Mouse (Mus musculus) limb, embryonic 11.5 days (tissue): Measurements from ENCODE around the gene Zfp385b. TPM values are rescaled to one million over a fixed set of nuclear protein-coding genes. Genes with fewer than 3 reads are reported as not detected.
A peak's percentile ranks its signal among the peaks of the same experiment; 100 is the strongest.

Experiments used
- ATAC-seq: fragments of 200-750 bp; cut with Nextera tagmentation; 2 replicates; pipeline ENCODE4 v1.8.0; 2017; ENCODE audit warnings: low read depth; ENCODE audit not compliant: insufficient number of reproducible peaks, low FRiP score, low TSS enrichment
- DNase-seq: peaks from one replicate; pipeline ENCODE4 v3.0.0-alpha.2; 2015; ENCODE audit warnings: low spot score
- H3K27ac ChIP-seq: fragments of 300-500 bp; sonication (generic); replicated peaks from 2 replicates; pipeline ENCODE4 v1.5.1; 2014; ENCODE audit warnings: low read depth, mild to moderate bottlenecking, low read length
- H3K27me3 ChIP-seq: fragments of 300-500 bp; sonication (generic); 2 replicates; pipeline ENCODE4 v1.6.1; 2014; ENCODE audit warnings: mild to moderate bottlenecking, low read length, mixed read lengths; ENCODE audit not compliant: control insufficient read depth, insufficient read depth
- H3K36me3 ChIP-seq: fragments of 300-500 bp; sonication (generic); 2 replicates; pipeline ENCODE4 v1.6.1; 2014; ENCODE audit warnings: mild to moderate bottlenecking, low read length, moderate library complexity, mixed read lengths; ENCODE audit not compliant: control insufficient read depth, insufficient read depth
- H3K4me1 ChIP-seq: fragments of 300-500 bp; sonication (generic); 2 replicates; pipeline ENCODE4 v1.6.1; 2014; ENCODE audit warnings: low read length, mixed read lengths; ENCODE audit not compliant: control insufficient read depth, insufficient read depth
- H3K4me2 ChIP-seq: fragments of 300-500 bp; sonication (generic); 2 replicates; pipeline ENCODE4 v1.6.1; 2014; ENCODE audit warnings: low read depth, mild to moderate bottlenecking, moderate library complexity; ENCODE audit not compliant: severe bottlenecking
- H3K4me3 ChIP-seq: fragments of 300-500 bp; sonication (generic); 2 replicates; pipeline ENCODE4 v1.5.1; 2014; ENCODE audit warnings: low read depth, low read length
- H3K9ac ChIP-seq: fragments of 300-500 bp; sonication (generic); 2 replicates; pipeline ENCODE4 v1.6.1; 2014; ENCODE audit warnings: mild to moderate bottlenecking, low read length
- H3K9me3 ChIP-seq: fragments of 300-500 bp; sonication (generic); 2 replicates; pipeline ENCODE4 v1.6.1; 2016; ENCODE audit warnings: low read length; ENCODE audit not compliant: control insufficient read depth
- WGBS: fragments of 180-500 bp; shearing (Covaris S2); extraction: QIAGEN DNeasy Blood & Tissue Kit; methylation state at CpG from one replicate; pipeline ENCODE4 v1.1.7; 2014; 5-methylcytosine and 5-hydroxymethylcytosine counted together
- polyA plus RNA-seq: library from polyadenylated mRNA; unstranded; fragments of >200 nt; fragmentation: Nextera tagmentation; extraction: Ambion mirVana; gene quantifications from 2 replicates; pipeline ENCODE4 v1.2.1, GENCODE M21; 2014

The Zfp385b gene
- polyA plus RNA-seq, 1 experiment from 2014 or later: 0.64 TPM

DNA sequence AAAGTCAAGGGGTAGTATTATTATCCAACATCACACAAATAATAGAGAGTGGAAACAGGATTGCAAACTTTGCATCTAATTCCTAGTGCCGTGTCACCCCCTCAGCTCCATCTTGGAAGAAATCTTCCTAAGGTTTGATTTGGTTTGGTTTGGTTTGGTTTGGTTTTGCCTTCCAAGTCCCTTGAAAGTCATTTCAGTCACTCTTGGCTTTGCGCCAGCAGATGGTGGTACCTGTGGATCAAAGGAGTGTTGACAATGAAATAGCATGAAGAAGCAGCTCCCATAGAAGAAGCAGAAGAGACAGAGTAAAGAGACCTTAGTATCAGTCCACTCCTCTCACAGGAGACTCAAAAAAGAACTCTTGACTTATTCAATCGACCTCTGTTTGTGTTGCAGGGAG, 17.1 kb downstream of the Zfp385b start:
- no peak overlapping the region for H3K27ac ChIP-seq
- no peak for ATAC-seq
- WGBS: 88% methylated on average over 3 of the region's 3 CpGs

DNA sequence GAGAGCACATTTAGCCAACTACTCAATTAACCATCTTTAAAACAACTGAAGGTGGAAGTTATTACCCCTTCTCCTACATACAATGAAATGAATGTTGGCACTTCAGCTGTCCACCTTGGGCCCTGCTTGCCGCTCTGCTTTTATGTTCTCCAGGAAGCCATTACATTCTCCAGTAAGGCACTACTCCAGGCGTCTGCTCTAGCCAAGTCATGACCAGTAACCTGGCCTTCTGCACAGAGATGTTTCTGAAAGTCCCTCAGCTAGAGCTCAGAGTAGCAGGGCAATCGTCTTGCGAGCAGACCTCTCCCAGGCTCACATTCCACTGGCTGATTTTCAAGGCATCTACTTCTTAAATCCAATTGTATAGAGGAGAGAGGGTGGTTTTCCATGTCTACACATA, 18.0 kb downstream of the Zfp385b start:
- 89% methylated on average over 4 of the region's 4 CpGs for WGBS
- no peak for DNase-seq
- H3K27me3 ChIP-seq: no peaks in the 10 kb centered on the region
- no peak overlapping the region for H3K4me3 ChIP-seq
- H3K36me3 ChIP-seq: no peaks in the 10 kb centered on the region
- H3K4me1 ChIP-seq: no peaks in the 10 kb centered on the region
- no peak for ATAC-seq
- H3K4me2 ChIP-seq: no peak overlapping the region
- no peak overlapping the region for H3K27ac ChIP-seq
- H3K9ac ChIP-seq: no peak overlapping the region
- H3K9me3 ChIP-seq: no peaks in the 10 kb centered on the region

More for the DNA sequence above, 17.1 kb downstream of the Zfp385b start:
- no peak overlapping the region for H3K4me2 ChIP-seq
- no peaks in the 10 kb centered on the region for H3K36me3 ChIP-seq
- H3K9me3 ChIP-seq: no peaks in the 10 kb centered on the region
- no peak overlapping the region for H3K9ac ChIP-seq
- DNase-seq: no peak
- no peaks in the 10 kb centered on the region for H3K4me1 ChIP-seq
- H3K4me3 ChIP-seq: no peak overlapping the region
- no peaks in the 10 kb centered on the region for H3K27me3 ChIP-seq

DNA sequence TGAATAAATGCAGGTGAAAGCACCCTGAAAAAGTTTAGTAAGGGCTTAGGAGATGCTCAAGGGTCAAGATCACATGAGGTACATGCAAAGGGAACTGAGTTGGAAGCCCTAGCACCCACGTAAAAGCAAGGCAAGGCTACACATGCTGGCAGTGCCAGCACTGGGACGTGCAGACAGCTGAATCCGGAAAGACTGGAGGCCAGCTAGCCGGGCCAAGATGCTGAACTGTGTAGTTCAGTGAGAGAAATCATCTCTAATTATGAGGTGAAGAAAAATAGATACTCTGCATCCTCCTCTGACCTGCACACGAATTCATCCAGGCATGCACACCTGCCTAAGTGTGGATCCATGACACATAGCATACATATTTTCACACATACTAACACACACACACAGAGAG, 18.4 kb downstream of the Zfp385b start:
- no peak overlapping the region for H3K9ac ChIP-seq
- H3K4me1 ChIP-seq: no peaks in the 10 kb centered on the region
- H3K27ac ChIP-seq: no peak overlapping the region
- H3K27me3 ChIP-seq: no peaks in the 10 kb centered on the region
- H3K4me3 ChIP-seq: no peak overlapping the region
- DNase-seq (no peak), ATAC-seq (no peak)
- 85% methylated on average over 5 of the region's 5 CpGs for WGBS
- H3K4me2 ChIP-seq: no peak overlapping the region
- no peaks in the 10 kb centered on the region for H3K9me3 ChIP-seq
- H3K36me3 ChIP-seq: no peaks in the 10 kb centered on the region

DNA sequence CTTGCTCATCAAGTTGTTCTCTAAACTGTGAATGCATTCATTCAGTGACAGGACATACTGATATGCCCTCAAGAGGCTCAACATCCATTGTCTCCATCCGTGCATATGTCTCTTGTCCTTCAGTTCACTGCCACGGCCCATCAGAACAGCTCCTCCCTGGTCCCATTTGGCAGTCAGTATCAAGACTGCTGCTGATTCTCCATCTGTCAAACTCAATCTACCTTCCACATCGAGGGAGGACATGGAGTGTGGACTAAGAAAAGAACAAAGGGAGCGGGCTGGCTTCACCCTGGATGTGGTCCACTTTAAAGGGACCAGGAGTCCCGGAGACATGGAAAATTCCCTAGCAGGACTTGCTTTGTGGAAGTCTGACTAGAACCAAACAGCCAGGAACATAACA, 22.2 kb downstream of the Zfp385b start:
- Histone ChIP-seq H3K36me3 (no peaks in the 10 kb centered on the region), H3K4me2 (no peak overlapping the region)
- no peak for ATAC-seq

DNA sequence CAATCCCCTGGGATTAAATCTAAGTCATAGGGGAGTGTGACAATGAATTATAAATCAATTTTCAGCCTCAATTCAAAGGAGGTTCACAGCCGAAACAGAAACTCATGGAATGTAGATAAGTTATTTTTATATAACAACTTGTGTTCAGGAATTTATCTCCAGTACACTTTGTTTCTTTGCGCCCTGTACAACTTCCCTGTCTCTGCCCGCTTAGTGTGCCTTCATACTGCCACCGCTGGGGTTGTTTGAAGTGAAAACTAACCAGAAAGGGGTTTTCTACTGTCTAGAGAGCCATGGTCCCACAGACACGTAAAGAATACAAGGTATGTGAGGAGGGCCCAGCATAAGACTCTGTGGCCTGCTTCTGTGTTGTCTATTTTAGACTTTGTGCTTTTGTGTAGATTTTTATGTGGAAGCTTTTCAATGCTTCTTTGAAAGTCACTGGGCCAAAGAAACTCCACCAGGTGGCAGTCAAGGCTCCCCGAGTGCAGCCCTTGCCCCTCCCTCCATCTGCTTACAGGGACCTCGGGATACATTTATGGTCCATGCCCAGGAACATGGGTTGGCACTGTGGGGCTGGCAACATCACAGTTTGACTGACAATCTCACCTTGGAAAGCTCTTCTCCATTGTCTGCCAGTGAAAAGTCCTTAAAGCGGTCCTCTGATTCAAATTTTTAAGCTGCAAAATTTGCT, 23.4 kb downstream of the Zfp385b start:
- no peaks in the 10 kb centered on the region for H3K27me3 ChIP-seq
- H3K36me3 ChIP-seq: no peaks in the 10 kb centered on the region
- H3K27ac ChIP-seq: no peak overlapping the region
- no peaks in the 10 kb centered on the region for H3K9me3 ChIP-seq
- ATAC-seq: no peak
- H3K4me1 ChIP-seq: no peaks in the 10 kb centered on the region
- no peak overlapping the region for H3K9ac ChIP-seq
- H3K4me2 ChIP-seq: no peak overlapping the region
- H3K4me3 ChIP-seq: no peak overlapping the region
- 68% methylated on average over 8 of the region's 8 CpGs for WGBS
- peak; percentile 61 for DNase-seq

More for the DNA sequence above, 22.2 kb downstream of the Zfp385b start:
- Histone ChIP-seq H3K27ac (no peak overlapping the region), H3K27me3 (no peaks in the 10 kb centered on the region), H3K9me3 (no peaks in the 10 kb centered on the region), H3K4me3 (no peak overlapping the region), H3K9ac (no peak overlapping the region), H3K4me1 (no peaks in the 10 kb centered on the region)
- no peak for DNase-seq
- 70% methylated on average over 5 of the region's 5 CpGs for WGBS

DNA sequence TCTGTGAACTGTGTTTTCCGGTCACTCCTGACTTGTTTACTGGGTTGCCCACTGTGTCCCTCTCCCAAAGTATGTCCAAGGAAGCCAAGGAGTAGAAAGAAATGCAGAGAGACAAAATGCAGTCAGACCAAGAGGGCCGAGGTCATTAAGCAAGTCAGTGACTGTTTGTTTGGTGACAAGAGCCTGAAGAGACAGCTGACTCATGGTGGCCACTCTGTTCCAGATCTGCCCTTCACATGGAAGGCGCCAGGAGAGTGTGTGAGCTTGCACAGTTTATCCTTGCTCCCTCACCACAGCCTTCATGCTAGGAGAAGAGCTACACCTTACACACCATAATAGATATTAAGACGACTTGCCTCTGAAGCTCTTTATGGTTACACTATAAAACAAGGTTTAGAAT, 28.6 kb downstream of the Zfp385b start:
- Histone ChIP-seq H3K27me3 (no peaks in the 10 kb centered on the region), H3K36me3 (no peaks in the 10 kb centered on the region), H3K9ac (no peak overlapping the region), H3K27ac (no peak overlapping the region), H3K9me3 (no peaks in the 10 kb centered on the region), H3K4me3 (no peak overlapping the region), H3K4me2 (no peak overlapping the region), H3K4me1 (no peaks in the 10 kb centered on the region)
- DNase-seq (no peak), ATAC-seq (no peak)
- WGBS: 67% methylated on average over 4 of the region's 4 CpGs

DNA sequence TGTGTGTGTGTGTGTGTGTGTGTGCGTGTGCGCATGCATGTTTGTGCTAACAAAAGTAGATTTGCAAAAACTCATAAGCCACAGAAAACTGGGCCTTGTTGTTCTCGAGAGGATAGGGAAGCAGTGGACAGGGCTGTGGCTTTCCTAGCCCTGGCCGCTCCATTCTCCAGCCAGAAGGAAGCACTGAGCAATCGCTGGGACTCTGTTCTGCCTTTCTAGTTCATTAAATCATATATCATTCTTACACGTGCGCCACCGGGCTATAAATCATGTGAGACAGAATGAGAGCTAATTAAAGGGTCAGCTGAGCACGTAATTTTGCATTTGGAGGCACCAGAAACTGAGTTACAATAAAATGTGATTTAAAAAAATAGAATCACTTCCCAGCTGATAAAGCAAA, 29.1 kb downstream of the Zfp385b start:
- ATAC-seq (no peak), DNase-seq (no peak)
- H3K27me3 ChIP-seq: no peaks in the 10 kb centered on the region
- 45% methylated on average over 9 of the region's 9 CpGs for WGBS
- no peak overlapping the region for H3K4me3 ChIP-seq
- H3K36me3 ChIP-seq: no peaks in the 10 kb centered on the region
- H3K4me1 ChIP-seq: no peaks in the 10 kb centered on the region
- no peak overlapping the region for H3K27ac ChIP-seq
- no peaks in the 10 kb centered on the region for H3K9me3 ChIP-seq
- no peak overlapping the region for H3K9ac ChIP-seq
- H3K4me2 ChIP-seq: no peak overlapping the region

DNA sequence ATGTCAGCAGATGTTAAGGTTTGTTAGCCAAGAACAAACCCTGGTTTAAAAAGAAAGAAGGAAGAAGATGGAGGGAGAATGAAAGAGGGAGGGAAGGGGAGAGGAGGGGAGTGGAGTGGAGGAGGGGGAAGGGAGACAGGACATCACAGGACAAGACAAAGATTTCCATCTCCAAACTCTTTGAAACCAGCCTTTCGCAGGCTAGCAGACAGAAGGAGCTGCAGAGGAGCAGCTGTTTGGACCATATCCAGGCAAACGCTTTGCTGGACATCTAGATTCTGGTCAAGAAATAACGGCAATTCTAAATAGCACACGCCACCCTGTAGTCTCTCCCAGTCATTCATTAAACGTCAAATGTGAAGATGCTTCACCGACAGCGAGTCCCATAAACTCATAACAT, 38.0 kb downstream of the Zfp385b start:
- no peaks in the 10 kb centered on the region for H3K36me3 ChIP-seq
- H3K9me3 ChIP-seq: no peaks in the 10 kb centered on the region
- no peak overlapping the region for H3K4me2 ChIP-seq
- ATAC-seq: no peak
- WGBS: 92% methylated on average over 7 of the region's 7 CpGs
- H3K4me1 ChIP-seq: no peaks in the 10 kb centered on the region
- no peak overlapping the region for H3K9ac ChIP-seq
- no peak for DNase-seq
- no peak overlapping the region for H3K4me3 ChIP-seq
- no peak overlapping the region for H3K27ac ChIP-seq
- no peaks in the 10 kb centered on the region for H3K27me3 ChIP-seq

DNA sequence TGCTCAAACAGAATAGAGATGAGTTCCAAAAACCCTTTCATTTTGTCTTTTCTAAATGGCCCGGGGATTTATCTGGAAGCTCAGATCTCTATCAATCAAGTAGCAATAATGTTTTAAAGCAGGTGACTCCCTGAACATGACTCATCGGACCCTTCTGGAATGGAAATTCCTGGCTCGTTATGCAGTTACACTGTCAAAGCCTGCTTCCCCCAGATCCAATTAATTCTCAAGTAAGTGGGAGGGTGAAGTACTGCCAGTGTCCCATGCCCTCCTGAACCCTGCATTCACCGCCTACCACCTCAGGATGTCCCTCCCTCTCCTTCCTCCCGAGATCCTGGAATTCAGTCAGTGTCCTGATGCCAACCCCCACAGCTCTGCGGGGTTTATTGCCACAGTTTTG, 41.7 kb downstream of the Zfp385b start:
- H3K27me3 ChIP-seq: no peaks in the 10 kb centered on the region
- H3K4me2 ChIP-seq: no peak overlapping the region
- no peaks in the 10 kb centered on the region for H3K36me3 ChIP-seq
- no peak overlapping the region for H3K27ac ChIP-seq
- H3K9ac ChIP-seq: no peak overlapping the region
- no peaks in the 10 kb centered on the region for H3K9me3 ChIP-seq
- H3K4me3 ChIP-seq: no peak overlapping the region
- 34% methylated on average over 6 of the region's 6 CpGs for WGBS
- ATAC-seq: 0 out of 2 replicates have a peak, but pooled peaks have one; percentile 39
- DNase-seq: no peak
- H3K4me1 ChIP-seq: no peaks in the 10 kb centered on the region
